In the genomic region with DNA sequence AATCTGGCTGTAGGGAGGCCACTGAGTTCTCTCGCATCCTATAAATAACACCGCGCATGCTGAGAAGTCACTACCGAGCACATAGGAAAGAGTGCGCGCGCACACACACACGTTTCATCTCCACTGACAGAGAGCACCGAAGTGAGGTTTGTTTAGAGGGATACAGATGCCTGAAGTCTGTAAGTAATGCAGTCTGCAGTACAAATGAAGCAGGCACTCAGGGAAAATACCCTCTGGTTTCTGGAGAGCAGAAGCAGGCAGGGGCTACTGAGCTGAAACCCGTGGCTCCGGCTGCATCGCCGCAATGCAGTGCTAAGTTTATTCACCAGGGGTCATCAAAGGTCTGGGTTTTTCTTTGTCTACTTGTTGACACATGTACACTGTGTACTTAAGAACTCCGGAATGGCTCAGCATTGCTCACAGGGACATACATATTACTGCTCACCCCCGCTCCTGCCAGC, we compare ENCODE assay signal across 8 mouse cellular contexts.
DNase-seq lines count a peak whose midpoint lies in the region; ATAC-seq and TF ChIP-seq lines count a peak whose summit lies in the region.

No protein-coding gene starts in this region.

- intact Hi-C loops in heart, postnatal 25 days (cut with DNase I): loop anchor here (10.0 kb wide), 5 partner anchors 369 to 721 kb away; no protein-coding TSS in a partner anchor

- H3K4me2 ChIP-seq in forebrain, embryonic 14.5 days (ENCODE audit: low read length): peak overlapping the region; percentile 19; the same call in 1 of the 2 replicates
- no peak overlapping the region for H3K4me2 ChIP-seq in liver, embryonic 16.5 days (ENCODE audit: low read depth, low read length)

- peak; percentile 85 for ATAC-seq in forebrain, embryonic 14.5 days
- peak; percentile 53; the same call in 1 of the 2 replicates for ATAC-seq in liver, embryonic 16.5 days (ENCODE audit: low read depth)

- H3K9ac ChIP-seq in ES-Bruce4 (ENCODE audit: low read depth, poor library complexity, severe bottlenecking): no peak overlapping the region
- H3K9ac ChIP-seq in forebrain, embryonic 14.5 days (ENCODE audit: low read length): no peak overlapping the region
- H3K9ac ChIP-seq in liver, embryonic 16.5 days (ENCODE audit: low read depth, low read length): no peak overlapping the region

- H3K27me3 ChIP-seq in ES-Bruce4 (ENCODE audit: control insufficient read depth, insufficient read depth, low read length, poor library complexity, severe bottlenecking): no peaks in the 10 kb centered on the region
- H3K27me3 ChIP-seq in forebrain, embryonic 14.5 days (replicated peaks; ENCODE audit: control insufficient read depth, insufficient read depth, low read length): no peaks in the 10 kb centered on the region
- H3K27me3 ChIP-seq in liver, embryonic 16.5 days (ENCODE audit: control insufficient read depth, insufficient read depth, low read depth, low read length): no peaks in the 10 kb centered on the region

- peak; percentile 44 for TF ChIP-seq CTCF in ES-Bruce4 (IDR thresholded peaks at IDR 0.05; ENCODE audit: low read depth, low read length)

- TF ChIP-seq POLR2A in ES-Bruce4 (IDR thresholded peaks at IDR 0.05; ENCODE audit: insufficient read depth, low read length): no peak

- H3K9me3 ChIP-seq in ES-Bruce4 (replicated peaks; ENCODE audit: control insufficient read depth, insufficient read depth, low read length, poor library complexity, severe bottlenecking): no peaks in the 10 kb centered on the region
- H3K9me3 ChIP-seq in forebrain, embryonic 14.5 days (replicated peaks; ENCODE audit: control insufficient read depth, low read length): no peaks in the 10 kb centered on the region
- H3K9me3 ChIP-seq in liver, embryonic 16.5 days (replicated peaks; ENCODE audit: control insufficient read depth, low read length): no peaks in the 10 kb centered on the region

- DNase-seq in cerebellum, adult 11 months: peak; percentile 17
- peak; percentile 83 for DNase-seq in forebrain, embryonic 14.5 days (ENCODE audit: low spot score)
- peak; percentile 4 for DNase-seq in heart, postnatal 25 days (ENCODE audit: low spot score)
- peak; percentile 13 for DNase-seq in large intestine, adult 2 months (ENCODE audit: low read depth, low spot score)
- peak; percentile 8 for DNase-seq in ovary, adult 18-20 months (ENCODE audit: low spot score)
- DNase-seq in yolk sac, embryonic 10.5 days (ENCODE audit: low spot score): peak; percentile 58

- no peaks in the 10 kb centered on the region for H3K4me1 ChIP-seq in ES-Bruce4 (ENCODE audit: control insufficient read depth, insufficient read depth, low read length)
- H3K4me1 ChIP-seq in forebrain, embryonic 14.5 days (ENCODE audit: control insufficient read depth, insufficient read depth, low read length): no peaks in the 10 kb centered on the region
- H3K4me1 ChIP-seq in liver, embryonic 16.5 days (ENCODE audit: control insufficient read depth, low read depth, low read length): no peaks in the 10 kb centered on the region

- no peak overlapping the region for H3K27ac ChIP-seq in ES-Bruce4 (ENCODE audit: insufficient read depth, low read length)
- H3K27ac ChIP-seq in forebrain, embryonic 14.5 days (ENCODE audit: low read depth, low read length): no peak overlapping the region
- H3K27ac ChIP-seq in liver, embryonic 16.5 days (ENCODE audit: low read length): no peak overlapping the region

- H3K36me3 ChIP-seq in ES-Bruce4 (ENCODE audit: control insufficient read depth, insufficient read depth, low read length, poor library complexity, severe bottlenecking): no peaks in the 10 kb centered on the region
- no peaks in the 10 kb centered on the region for H3K36me3 ChIP-seq in forebrain, embryonic 14.5 days (ENCODE audit: control insufficient read depth, insufficient read depth, low read length)
- H3K36me3 ChIP-seq in liver, embryonic 16.5 days (ENCODE audit: control insufficient read depth, insufficient read depth): no peaks in the 10 kb centered on the region

- no peak for TF ChIP-seq EP300 in ES-Bruce4 (IDR thresholded peaks at IDR 0.05; ENCODE audit: insufficient read depth, low read depth, low read length)

- 0 out of 2 replicates have a peak overlapping the region, but pooled peaks have one; percentile 13 for H3K4me3 ChIP-seq in ES-Bruce4 (ENCODE audit: low read depth, low read length)
- no peak overlapping the region for H3K4me3 ChIP-seq in forebrain, embryonic 14.5 days (ENCODE audit: low read depth, low read length)
- H3K4me3 ChIP-seq in liver, embryonic 16.5 days (ENCODE audit: low read depth, low read length): no peak overlapping the region

- 38% methylated on average over 15 of the region's 15 CpGs for WGBS in forebrain, embryonic 14.5 days
- WGBS in large intestine, adult 2 months: 29% methylated on average over 15 of the region's 15 CpGs
- WGBS in liver, embryonic 16.5 days (ENCODE audit: insufficient replicate concordance): 56% methylated on average over 15 of the region's 15 CpGs

Comparison
In these comparisons a context has a peak if more than half of its experiments do, and no peak if none do; other contexts are left out.
1. DNase-seq: peak in every context shown above with its lines; median percentile 83 in forebrain, embryonic 14.5 days; 58 in yolk sac, embryonic 10.5 days; 17 in cerebellum, adult 11 months; 13 in large intestine, adult 2 months; 8 in ovary, adult 18-20 months; 4 in heart, postnatal 25 days.